Comparison of ENCODE assay signal across 9 mouse cellular contexts in genomic region chr7:16919395-16920149, GRCm38 (mm10). TPM values are rescaled to one million over a fixed set of nuclear protein-coding genes. Genes with fewer than 3 reads are reported as not detected.
DNase-seq lines count a peak whose midpoint lies in the region; ATAC-seq lines count a peak whose summit lies in the region.
"Had no signal": no experiment of that assay in that cellular context is flagged by ENCODE, and none has a peak within 500 bp of the region (broad histone marks: within the 10 kb centered on the region; RNA-seq: fewer than 3 reads in every experiment).

No protein-coding gene starts in this region.

- H3K4me3 ChIP-seq in forebrain, embryonic 16.5 days (replicated peaks; ENCODE audit: low read length), result no peak overlapping the region; the same call in 1 of the 2 replicates

- no peak for ATAC-seq in forebrain, embryonic 16.5 days
- ATAC-seq in megakaryocyte progenitor cell, adult 5-6 weeks (replicated peaks; ENCODE audit: poor library complexity), result peak; percentile 21

- peaks cover 15% of the 10 kb centered on the region; the same call in 1 of the 2 replicates for H3K36me3 ChIP-seq in forebrain, embryonic 16.5 days (ENCODE audit: control insufficient read depth, insufficient read depth)

- no peak overlapping the region for H3K27ac ChIP-seq in forebrain, embryonic 16.5 days (ENCODE audit: low read length)

- peaks cover 36% of the 10 kb centered on the region for H3K4me1 ChIP-seq in forebrain, embryonic 16.5 days (replicated peaks; ENCODE audit: control insufficient read depth, insufficient read depth, low read length)

- peak; percentile 93 for DNase-seq in heart, adult 11 months
- no peak for DNase-seq in heart, postnatal 10 days
- peak; percentile 79 for DNase-seq in adrenal gland, adult 8-10 months
- no peak for DNase-seq in natural killer cell, adult 2 months (ENCODE audit: low spot score in 2 of 2)
- no peak for DNase-seq in left cerebral cortex, postnatal 14 days (ENCODE audit: low spot score in 2 of 2)
- DNase-seq in lung, postnatal 14 days, result no peak
- DNase-seq: thymus, postnatal 25 days had no signal

- 79% methylated on average over 13 of the region's 13 CpGs for WGBS in forebrain, embryonic 16.5 days

- H3K4me2 ChIP-seq in forebrain, embryonic 16.5 days (ENCODE audit: low read length), result peak overlapping the region; percentile 28

- intact Hi-C loops in heart, postnatal 10 days (cut with DNase I), result loop anchor here (5.0 kb wide), 1 partner anchor 102 kb away; the partner anchor contains the start of genes Fkrp and Strn4
- intact Hi-C loops in left cerebral cortex, postnatal 14 days (cut with DNase I), result no loop called here

- no peaks in the 10 kb centered on the region for H3K9me3 ChIP-seq in forebrain, embryonic 16.5 days (ENCODE audit: control insufficient read depth, low read length)

- H3K9ac ChIP-seq in forebrain, embryonic 16.5 days (replicated peaks; ENCODE audit: low read depth, low read length), result peak overlapping the region; percentile 20

- no peaks in the 10 kb centered on the region for H3K27me3 ChIP-seq in forebrain, embryonic 16.5 days (replicated peaks; ENCODE audit: control insufficient read depth, insufficient read depth, low read length)

RNA-seq across cellular contexts. Expression of gene Calm3, which starts 4.3 kb away (rescaled TPM):
- total RNA-seq in heart, postnatal 10 days (2021), result 100 to 1,000 TPM; 252 to 262 TPM
- total RNA-seq in adrenal gland, adult 8-10 months (2022), result 100 to 1,000 TPM; 278 to 314 (median 294) TPM
- polyA plus RNA-seq in forebrain, embryonic 16.5 days (2015; fragmentation: Nextera tagmentation; extraction: Ambion mirVana), result 308 and 333 TPM in 2 replicates
- 125 and 150 TPM in 2 replicates for total RNA-seq in megakaryocyte progenitor cell, adult 5-6 weeks (2015)
- total RNA-seq in megakaryocyte progenitor cell, adult 5-6 weeks (2017), result 419 and 440 TPM in 2 replicates
- total RNA-seq in left cerebral cortex, postnatal 14 days (2021), result 1,000 to 10,000 TPM; 2,088 to 2,136 TPM

RNA-seq across cellular contexts. Expression of gene Ptgir, which starts 13.3 kb away (rescaled TPM):
- 1 to 10 TPM; 2.6 to 2.8 TPM for total RNA-seq in heart, postnatal 10 days (2021)
- 1 to 10 TPM; 2.4 to 3.3 (median 2.6) TPM for total RNA-seq in adrenal gland, adult 8-10 months (2022)
- polyA plus RNA-seq in forebrain, embryonic 16.5 days (2015; fragmentation: Nextera tagmentation; extraction: Ambion mirVana), result 0.15 TPM in 2 replicates
- 2.1 and 2.6 TPM in 2 replicates for total RNA-seq in megakaryocyte progenitor cell, adult 5-6 weeks (2015)
- total RNA-seq in megakaryocyte progenitor cell, adult 5-6 weeks (2017), result 1.8 and 4.0 TPM in 2 replicates
- under 1 TPM in 1 of 2 experiments, not detected in 1; 0.11 TPM for total RNA-seq in left cerebral cortex, postnatal 14 days (2021)

RNA-seq across cellular contexts. Expression of gene Pnmal2, which starts 24.9 kb away (rescaled TPM):
- total RNA-seq in heart, postnatal 10 days (2021), result 1 to 10 TPM; 5.0 to 5.2 TPM
- total RNA-seq in adrenal gland, adult 8-10 months (2022), result 10 to 100 TPM; 35.2 to 71.0 (median 48.2) TPM
- polyA plus RNA-seq in forebrain, embryonic 16.5 days (2015; fragmentation: Nextera tagmentation; extraction: Ambion mirVana), result 85.3 and 118 TPM in 2 replicates
- not detected in 2 replicates for total RNA-seq in megakaryocyte progenitor cell, adult 5-6 weeks (2015)
- 0.20 TPM in 1 of 2 replicates, not detected in the other for total RNA-seq in megakaryocyte progenitor cell, adult 5-6 weeks (2017)
- 100 to 1,000 TPM; 215 to 249 TPM for total RNA-seq in left cerebral cortex, postnatal 14 days (2021)

RNA-seq across cellular contexts. Expression of gene Gng8, which starts 28.0 kb away (rescaled TPM):
- total RNA-seq in heart, postnatal 10 days (2021), result 1 to 10 TPM in 1 of 2 experiments, under 1 TPM in 1; 0.82 to 1.4 TPM
- total RNA-seq in adrenal gland, adult 8-10 months (2022), result 1 to 10 TPM in 1 of 4 experiments, under 1 TPM in 1, not detected in 2; 1.00 to 1.0 TPM
- polyA plus RNA-seq in forebrain, embryonic 16.5 days (2015; fragmentation: Nextera tagmentation; extraction: Ambion mirVana), result 1.9 and 4.5 TPM in 2 replicates
- total RNA-seq in megakaryocyte progenitor cell, adult 5-6 weeks (2015), result not detected in 2 replicates
- total RNA-seq in megakaryocyte progenitor cell, adult 5-6 weeks (2017), result not detected in 2 replicates
- total RNA-seq in left cerebral cortex, postnatal 14 days (2021), result 1 to 10 TPM; 1.2 to 1.5 TPM

RNA-seq across cellular contexts. Expression of gene Pnmal1, which starts 39.9 kb away (rescaled TPM):
- total RNA-seq in heart, postnatal 10 days (2021), result not detected
- 1 to 10 TPM; 6.4 to 9.3 (median 7.3) TPM for total RNA-seq in adrenal gland, adult 8-10 months (2022)
- 50.1 and 60.9 TPM in 2 replicates for polyA plus RNA-seq in forebrain, embryonic 16.5 days (2015; fragmentation: Nextera tagmentation; extraction: Ambion mirVana)
- not detected in 2 replicates for total RNA-seq in megakaryocyte progenitor cell, adult 5-6 weeks (2015)
- total RNA-seq in megakaryocyte progenitor cell, adult 5-6 weeks (2017), result not detected in 2 replicates
- total RNA-seq in left cerebral cortex, postnatal 14 days (2021), result 10 to 100 TPM; 85.4 to 91.6 TPM

Comparison
In these comparisons a context has a peak if more than half of its experiments do, and no peak if none do; other contexts are left out.
1. DNase-seq: peak in heart, adult 11 months (single experiment) and adrenal gland, adult 8-10 months (single experiment); none in heart, postnatal 10 days (0 of 2), natural killer cell, adult 2 months (0 of 2), left cerebral cortex, postnatal 14 days (0 of 2) and lung, postnatal 14 days (single experiment).
2. RNA of gene Calm3, which starts 4.3 kb away (total RNA-seq): 2,088 to 2,136 TPM in left cerebral cortex, postnatal 14 days; 125 to 440 TPM in megakaryocyte progenitor cell, adult 5-6 weeks, 278 to 314 TPM in adrenal gland, adult 8-10 months and 252 to 262 TPM in heart, postnatal 10 days; every median in the first group is over 4 times any median in the second.
3. RNA of gene Pnmal2, which starts 24.9 kb away (total RNA-seq): 215 to 249 TPM in left cerebral cortex, postnatal 14 days, 35.2 to 71.0 TPM in adrenal gland, adult 8-10 months and 5.0 to 5.2 TPM in heart, postnatal 10 days; 0.20 TPM in megakaryocyte progenitor cell, adult 5-6 weeks; every median in the first group is over 4 times any median in the second.